Mouse (Mus musculus): ENCODE measurements around the gene Clic1. TPM values are rescaled to one million over a fixed set of nuclear protein-coding genes. Genes with fewer than 3 reads are reported as not detected.
A peak's percentile ranks its signal among the peaks of the same experiment; 100 is the strongest.

Gene Clic1
- polyA plus RNA-seq, 1 experiment from 2014 or later: 186 TPM

GRCm38 (mm10) chr17:35034896-35035295 is 14.9 kb upstream of the Clic1 start:
- Histone ChIP-seq H3K9me3 (replicated peaks) (no peaks in the 10 kb centered on the region), H3K4me3 (no peak overlapping the region), H3K27me3 (ENCODE audit: low read depth, poor library complexity, severe bottlenecking) (peaks cover 4% of the 10 kb centered on the region; the same call in 1 of the 2 replicates), H3K36me3 (no peaks in the 10 kb centered on the region), H3K4me1 (peaks cover 7% of the 10 kb centered on the region), H3K27ac (no peak overlapping the region)
- whole genome bisulfite sequencing: 86% methylated on average over 6 of the region's 6 CpGs
- DNase-seq (ENCODE audit: low spot score): peak; percentile 25

- no peak overlapping the region for H3K27ac ChIP-seq
- H3K9me3 ChIP-seq (replicated peaks): no peaks in the 10 kb centered on the region
- no peak overlapping the region for H3K4me3 ChIP-seq
- H3K27me3 ChIP-seq (ENCODE audit: low read depth, poor library complexity, severe bottlenecking): no peaks in the 10 kb centered on the region
- H3K36me3 ChIP-seq: no peaks in the 10 kb centered on the region
- H3K4me1 ChIP-seq: 0 out of 2 replicates have a peak, but pooled peaks cover 4% of the 10 kb centered on the region
- WGBS: 89% methylated on average over 11 of the region's 11 CpGs
- peak; percentile 24 for DNase-seq (ENCODE audit: low spot score)
Observed at GRCm38 (mm10) chr17:35039121-35039873, 10.5 kb upstream of the Clic1 start.

- no peak for DNase-seq (ENCODE audit: low spot score)
- Histone ChIP-seq H3K4me1 (peaks cover 42% of the 10 kb centered on the region), H3K36me3 (no peaks in the 10 kb centered on the region), H3K27me3 (ENCODE audit: low read depth, poor library complexity, severe bottlenecking) (no peaks in the 10 kb centered on the region), H3K4me3 (no peak overlapping the region), H3K27ac (no peak overlapping the region; the same call in 1 of the 2 replicates), H3K9me3 (replicated peaks) (no peaks in the 10 kb centered on the region)
- 86% methylated on average over 4 of the region's 4 CpGs for WGBS
Observed at GRCm38 (mm10) chr17:35043794-35044193, 6.0 kb upstream of the Clic1 start.

GRCm38 (mm10) chr17:35044904-35045806 is 4.6 kb upstream of the Clic1 start:
- Histone ChIP-seq H3K27me3 (ENCODE audit: low read depth, poor library complexity, severe bottlenecking) (no peaks in the 10 kb centered on the region), H3K4me3 (peak overlapping the region; percentile 70), H3K36me3 (no peaks in the 10 kb centered on the region), H3K27ac (peak overlapping the region; percentile 97), H3K9me3 (replicated peaks) (no peaks in the 10 kb centered on the region), H3K4me1 (peaks cover 55% of the 10 kb centered on the region)
- WGBS: 86% methylated on average over 7 of the region's 7 CpGs
- peak; percentile 28 for DNase-seq (ENCODE audit: low spot score)

GRCm38 (mm10) chr17:35045807-35046680 is 3.7 kb upstream of the Clic1 start:
- H3K4me1 ChIP-seq: peaks cover 64% of the 10 kb centered on the region
- no peaks in the 10 kb centered on the region for H3K36me3 ChIP-seq
- WGBS: 5% methylated on average over 48 of the region's 48 CpGs
- peak overlapping the region; percentile 70 for H3K4me3 ChIP-seq
- peak overlapping the region; percentile 97 for H3K27ac ChIP-seq
- no peak for DNase-seq (ENCODE audit: low spot score)
- H3K9me3 ChIP-seq (replicated peaks): no peaks in the 10 kb centered on the region
- H3K27me3 ChIP-seq (ENCODE audit: low read depth, poor library complexity, severe bottlenecking): no peaks in the 10 kb centered on the region

- Histone ChIP-seq H3K4me3 (peak within 1 kb of the TSS; percentile 70), H3K4me1 (peaks cover 72% of the 10 kb centered on the region), H3K27me3 (ENCODE audit: low read depth, poor library complexity, severe bottlenecking) (no peaks in the 10 kb centered on the region), H3K27ac (peak within 1 kb of the TSS; percentile 97), H3K36me3 (no peaks in the 10 kb centered on the region), H3K9me3 (replicated peaks) (no peaks in the 10 kb centered on the region)
- 3% methylated on average over 33 of the region's 33 CpGs for WGBS
- DNase-seq (ENCODE audit: low spot score): peak; percentile 99
Observed at GRCm38 (mm10) chr17:35046681-35047455, 2.9 kb upstream of the Clic1 start, which contains the start of gene Msh5. Gene Msh5, minus strand, starts transcription at chr17:35046745.

- H3K27ac ChIP-seq: peak overlapping the region; percentile 97
- peaks cover 81% of the 10 kb centered on the region for H3K4me1 ChIP-seq
- H3K4me3 ChIP-seq: no peak overlapping the region
- WGBS: 52% methylated on average over 1 of the region's 1 CpGs
- no peaks in the 10 kb centered on the region for H3K9me3 ChIP-seq (replicated peaks)
- H3K36me3 ChIP-seq: peaks cover 6% of the 10 kb centered on the region
- no peak for DNase-seq (ENCODE audit: low spot score)
- H3K27me3 ChIP-seq (ENCODE audit: low read depth, poor library complexity, severe bottlenecking): no peaks in the 10 kb centered on the region
Observed at GRCm38 (mm10) chr17:35047688-35048087, 2.1 kb upstream of the Clic1 start.

GRCm38 (mm10) chr17:35048149-35048931 is 1.4 kb upstream of the Clic1 start:
- H3K9me3 ChIP-seq (replicated peaks): no peaks in the 10 kb centered on the region
- H3K27me3 ChIP-seq (ENCODE audit: low read depth, poor library complexity, severe bottlenecking): no peaks in the 10 kb centered on the region
- H3K4me3 ChIP-seq: no peak overlapping the region
- peaks cover 13% of the 10 kb centered on the region for H3K36me3 ChIP-seq
- 41% methylated on average over 11 of the region's 11 CpGs for WGBS
- no peak for DNase-seq (ENCODE audit: low spot score)
- H3K27ac ChIP-seq: peak overlapping the region; percentile 97
- peaks cover 81% of the 10 kb centered on the region for H3K4me1 ChIP-seq

GRCm38 (mm10) chr17:35048932-35049440 is 780 bp upstream of the Clic1 start:
- WGBS: 85% methylated on average over 5 of the region's 5 CpGs
- no peak for DNase-seq (ENCODE audit: low spot score)
- Histone ChIP-seq H3K27ac (peak overlapping the region; percentile 95), H3K9me3 (replicated peaks) (no peaks in the 10 kb centered on the region), H3K36me3 (peaks cover 19% of the 10 kb centered on the region), H3K4me3 (no peak overlapping the region), H3K4me1 (peaks cover 80% of the 10 kb centered on the region), H3K27me3 (ENCODE audit: low read depth, poor library complexity, severe bottlenecking) (no peaks in the 10 kb centered on the region)

- Histone ChIP-seq H3K27ac (peak overlapping the region; percentile 95), H3K27me3 (ENCODE audit: low read depth, poor library complexity, severe bottlenecking) (no peaks in the 10 kb centered on the region), H3K4me3 (peak overlapping the region; percentile 76), H3K4me1 (peaks cover 72% of the 10 kb centered on the region), H3K9me3 (replicated peaks) (no peaks in the 10 kb centered on the region), H3K36me3 (peaks cover 32% of the 10 kb centered on the region)
- 1% methylated on average over 27 of the region's 27 CpGs for WGBS
- peak; percentile 81 for DNase-seq (ENCODE audit: low spot score)
Observed at GRCm38 (mm10) chr17:35050126-35050750, 472 bp downstream of the Clic1 start.

All from limb, embryonic 10.5 days (tissue).